32 mouse cellular contexts compared by ENCODE assay signal in genomic region chr3:116632971-116633370, GRCm38 (mm10). TPM values are rescaled to one million over a fixed set of nuclear protein-coding genes. Genes with fewer than 3 reads are reported as not detected.
DNase-seq lines count a peak whose midpoint lies in the region; ATAC-seq and TF ChIP-seq lines count a peak whose summit lies in the region.
"Had no signal": no experiment of that assay in that cellular context is flagged by ENCODE, and none has a peak within 500 bp of the region (broad histone marks: within the 10 kb centered on the region; RNA-seq: fewer than 3 reads in every experiment).

No protein-coding gene starts in this region.

- no peak overlapping the region for H3K4me2 ChIP-seq in liver, postnatal 0 days (ENCODE audit: low read depth, low read length)
- no peak overlapping the region for H3K4me2 ChIP-seq in liver, embryonic 11.5 days
- H3K4me2 ChIP-seq: embryonic facial prominence, embryonic 12.5 days; forebrain, embryonic 13.5 days; heart, embryonic 12.5 days; heart, embryonic 15.5 days; hindbrain, embryonic 14.5 days had no signal

- H3K9ac ChIP-seq in liver, postnatal 0 days (replicated peaks): no peak overlapping the region
- H3K9ac ChIP-seq in liver, embryonic 11.5 days (ENCODE audit: low read depth, low read length): no peak overlapping the region
- H3K9ac ChIP-seq: embryonic facial prominence, embryonic 12.5 days; forebrain, embryonic 13.5 days; heart, embryonic 12.5 days; heart, embryonic 15.5 days; hindbrain, embryonic 14.5 days had no signal

- ATAC-seq in liver, postnatal 0 days: peak; percentile 89
- no peak for ATAC-seq in liver, embryonic 11.5 days (replicated peaks; ENCODE audit: low FRiP score)
- ATAC-seq in granulocyte monocyte progenitor cell, adult 5-6 weeks (replicated peaks; ENCODE audit: poor library complexity, severe bottlenecking): peak; percentile 81
- ATAC-seq: forebrain, embryonic 13.5 days; forebrain, embryonic 16.5 days; hindbrain, postnatal 0 days; inflammation-experienced regulatory T-cells, adult 6 months; intestine, postnatal 0 days had no signal

- H3K36me3 ChIP-seq in liver, postnatal 0 days (replicated peaks; ENCODE audit: insufficient read depth, low read length): peaks cover 71% of the 10 kb centered on the region
- H3K36me3 ChIP-seq in liver, embryonic 11.5 days (ENCODE audit: control insufficient read depth, insufficient read depth, low read length): peaks cover 22% of the 10 kb centered on the region; the same call in 1 of the 2 replicates

- no peak for TF ChIP-seq EP300 in liver, postnatal 0 days (IDR thresholded peaks at IDR 0.05; ENCODE audit: low read depth)

- H3K4me3 ChIP-seq in liver, postnatal 0 days (ENCODE audit: low read depth, low read length): no peak overlapping the region
- H3K4me3 ChIP-seq in liver, embryonic 11.5 days (ENCODE audit: low read depth, low read length): no peak overlapping the region
- H3K4me3 ChIP-seq: embryonic facial prominence, embryonic 12.5 days; erythroblast, embryonic 14.5 days; forebrain, embryonic 10.5 days; forebrain, embryonic 13.5 days; heart, embryonic 12.5 days; heart, embryonic 15.5 days had no signal

- DNase-seq in liver, postnatal 0 days: no peak
- no peak for DNase-seq in liver, embryonic 11.5 days (ENCODE audit: low spot score)
- DNase-seq in NIH3T3 (ENCODE audit: low read depth): peak; percentile 44
- no peak for DNase-seq in cerebellum, adult 11-12 months
- DNase-seq in gastrocnemius, postnatal 4 days (ENCODE audit: low spot score in 2 of 2): no peak
- no peak for DNase-seq in yolk sac, embryonic 10.5 days (ENCODE audit: low spot score)
- DNase-seq: adrenal gland, adult 8-10 months; adrenal gland, postnatal 25 days; cerebellum, adult 18-20 months; cerebellum, adult 9-10 months; cerebellum, postnatal 14 days; gastrocnemius, postnatal 10 days; gastrocnemius, postnatal 36 days; heart, adult 18-20 months; heart, postnatal 10 days; heart, postnatal 4 days had no signal

- H3K4me1 ChIP-seq in liver, postnatal 0 days (ENCODE audit: insufficient read depth): 0 out of 2 replicates have a peak, but pooled peaks cover 2% of the 10 kb centered on the region
- H3K4me1 ChIP-seq in liver, embryonic 11.5 days (replicated peaks; ENCODE audit: control insufficient read depth, insufficient read depth, low read length): no peaks in the 10 kb centered on the region
- H3K4me1 ChIP-seq: embryonic facial prominence, embryonic 12.5 days; forebrain, embryonic 10.5 days; forebrain, embryonic 13.5 days had no signal

- no peaks in the 10 kb centered on the region for H3K27me3 ChIP-seq in liver, postnatal 0 days (ENCODE audit: insufficient read depth, low read length)
- no peaks in the 10 kb centered on the region for H3K27me3 ChIP-seq in liver, embryonic 11.5 days (replicated peaks; ENCODE audit: control insufficient read depth, insufficient read depth, low read length)
- H3K27me3 ChIP-seq: embryonic facial prominence, embryonic 12.5 days; forebrain, embryonic 13.5 days; heart, embryonic 12.5 days; heart, embryonic 15.5 days had no signal

- WGBS in liver, postnatal 0 days (ENCODE audit: insufficient replicate concordance): 57% methylated on average over 3 of the region's 3 CpGs
- 86% methylated on average over 3 of the region's 3 CpGs for WGBS in liver, embryonic 11.5 days

- H3K27ac ChIP-seq in liver, postnatal 0 days (ENCODE audit: low read depth): no peak overlapping the region
- H3K27ac ChIP-seq in liver, embryonic 11.5 days (ENCODE audit: low read depth, low read length): no peak overlapping the region
- H3K27ac ChIP-seq: embryonic facial prominence, embryonic 12.5 days; forebrain, embryonic 10.5 days; forebrain, embryonic 13.5 days; heart, embryonic 15.5 days; hindbrain, embryonic 14.5 days; hindbrain, postnatal 0 days had no signal

- H3K9me3 ChIP-seq in liver, postnatal 0 days (ENCODE audit: low read length): no peaks in the 10 kb centered on the region
- no peaks in the 10 kb centered on the region for H3K9me3 ChIP-seq in liver, embryonic 11.5 days (ENCODE audit: control insufficient read depth, low read length)
- H3K9me3 ChIP-seq: embryonic facial prominence, embryonic 12.5 days; forebrain, embryonic 10.5 days; forebrain, embryonic 13.5 days; G1E; heart, embryonic 12.5 days; heart, embryonic 15.5 days had no signal

- no peak for TF ChIP-seq CTCF in liver, postnatal 0 days (IDR thresholded peaks at IDR 0.05; ENCODE audit: low read depth)

RNA-seq across cellular contexts. Expression of gene Trmt13, which starts 18.6 kb away (rescaled TPM):
- 7.4 and 7.6 TPM in 2 replicates for polyA plus RNA-seq in liver, postnatal 0 days (2015; fragmentation: Nextera tagmentation; extraction: Ambion mirVana)
- polyA plus RNA-seq in liver, embryonic 11.5 days (2014; fragmentation: Nextera tagmentation; extraction: Ambion mirVana): 23.4 and 26.3 TPM in 2 replicates
- 33.7 and 47.5 TPM in 2 replicates for total RNA-seq in granulocyte monocyte progenitor cell, adult 5-6 weeks (2014; fragmentation: Nextera tagmentation)
- 35.8 and 43.3 TPM in 2 replicates for total RNA-seq in granulocyte monocyte progenitor cell, adult 5-6 weeks (2017)
- 10 to 100 TPM; 11.2 to 13.0 TPM for total RNA-seq in gastrocnemius, postnatal 4 days (2021)

RNA-seq across cellular contexts. Expression of gene Mfsd14a, which starts 29.5 kb away (rescaled TPM):
- 28.2 and 30.5 TPM in 2 replicates for polyA plus RNA-seq in liver, postnatal 0 days (2015; fragmentation: Nextera tagmentation; extraction: Ambion mirVana)
- 67.4 and 75.0 TPM in 2 replicates for polyA plus RNA-seq in liver, embryonic 11.5 days (2014; fragmentation: Nextera tagmentation; extraction: Ambion mirVana)
- total RNA-seq in granulocyte monocyte progenitor cell, adult 5-6 weeks (2014; fragmentation: Nextera tagmentation): 52.3 and 64.6 TPM in 2 replicates
- total RNA-seq in granulocyte monocyte progenitor cell, adult 5-6 weeks (2017): 67.0 and 95.5 TPM in 2 replicates
- 10 to 100 TPM; 26.6 TPM for total RNA-seq in gastrocnemius, postnatal 4 days (2021)

RNA-seq across cellular contexts. Expression of gene Sass6, which starts 38.2 kb away (rescaled TPM):
- polyA plus RNA-seq in liver, postnatal 0 days (2015; fragmentation: Nextera tagmentation; extraction: Ambion mirVana): 6.5 and 7.4 TPM in 2 replicates
- polyA plus RNA-seq in liver, embryonic 11.5 days (2014; fragmentation: Nextera tagmentation; extraction: Ambion mirVana): 30.4 and 32.4 TPM in 2 replicates
- total RNA-seq in granulocyte monocyte progenitor cell, adult 5-6 weeks (2014; fragmentation: Nextera tagmentation): 31.2 and 35.0 TPM in 2 replicates
- total RNA-seq in granulocyte monocyte progenitor cell, adult 5-6 weeks (2017): 50.1 and 72.7 TPM in 2 replicates
- total RNA-seq in gastrocnemius, postnatal 4 days (2021): 1 to 10 TPM; 6.3 to 7.8 TPM

RNA-seq across cellular contexts. Expression of gene Gm43191, which starts 48.1 kb away (rescaled TPM):
- polyA plus RNA-seq in liver, postnatal 0 days (2015; fragmentation: Nextera tagmentation; extraction: Ambion mirVana): not detected in 2 replicates
- polyA plus RNA-seq in liver, embryonic 11.5 days (2014; fragmentation: Nextera tagmentation; extraction: Ambion mirVana): 0.30 TPM in 1 of 2 replicates, not detected in the other
- total RNA-seq in granulocyte monocyte progenitor cell, adult 5-6 weeks (2014; fragmentation: Nextera tagmentation): not detected in 2 replicates
- not detected in 2 replicates for total RNA-seq in granulocyte monocyte progenitor cell, adult 5-6 weeks (2017)
- not detected for total RNA-seq in gastrocnemius, postnatal 4 days (2021)
- total RNA-seq: adrenal gland, adult 8-10 months; G1E; gastrocnemius, adult 18-20 months; gastrocnemius, postnatal 10 days; gastrocnemius, postnatal 36 days; heart, adult 18-20 months; hindbrain, postnatal 0 days had no signal
- polyA plus RNA-seq: brain, embryonic 14.5 days; embryonic facial prominence, embryonic 12.5 days; erythroblast, embryonic 14.5 days; forebrain, embryonic 13.5 days; forebrain, embryonic 16.5 days; G1E; heart, embryonic 12.5 days; heart, embryonic 15.5 days; hindbrain, embryonic 11.5 days; hindbrain, embryonic 14.5 days; hindbrain, postnatal 0 days; inflammation-experienced regulatory T-cells, adult 6 months; intestine, postnatal 0 days had no signal
